Mouse (Mus musculus): ENCODE measurements at regions not wholly inside any gene's neighbourhood (a gene's known extent, or its start where the extent isn't known, plus 50 kb on each side); places are given as distances from the start of the nearest gene placed in this dataset.

- DNase-seq (ENCODE audit: low spot score in 2 of 2), result no peak
Observed at GRCm38 (mm10) chr1:35331602-35332339, 482.0 kb downstream of the Plekhb2 start.

GRCm38 (mm10) chr1:35332340-35332684 is 482.5 kb downstream of the Plekhb2 start:
- DNase-seq (ENCODE audit: low spot score in 2 of 2), result no peak

- DNase-seq (ENCODE audit: low spot score in 2 of 2), result no peak
Observed at GRCm38 (mm10) chr1:35337647-35338046, 487.9 kb downstream of the Plekhb2 start.

- DNase-seq (ENCODE audit: low spot score in 2 of 2), result no peak
Observed at GRCm38 (mm10) chr1:35338184-35338583, 488.4 kb downstream of the Plekhb2 start.

GRCm38 (mm10) chr1:35344539-35344938 is 494.8 kb downstream of the Plekhb2 start:
- no peak for DNase-seq (ENCODE audit: low spot score in 2 of 2)

DNA sequence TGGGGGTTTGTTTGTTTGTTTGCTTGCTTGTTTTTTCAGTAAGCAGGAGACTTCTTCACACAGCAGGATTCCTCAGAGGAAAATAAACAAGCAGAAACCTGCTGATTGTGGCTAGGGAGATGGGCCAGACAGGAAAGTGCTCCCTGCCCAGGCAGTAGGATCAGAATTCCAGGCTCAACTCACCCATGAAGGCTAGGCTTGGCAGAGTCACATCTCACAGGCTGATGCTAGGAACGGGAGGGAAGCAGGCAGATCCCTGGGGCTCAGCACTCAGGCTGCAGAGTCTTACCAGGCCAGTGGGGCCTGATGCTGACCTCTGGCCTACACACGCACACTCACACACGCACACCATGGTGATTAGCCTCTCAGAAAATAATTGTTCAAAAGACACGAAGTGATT is 498.5 kb downstream of the Plekhb2 start:
- no peak for DNase-seq (ENCODE audit: low spot score in 2 of 2)

DNA sequence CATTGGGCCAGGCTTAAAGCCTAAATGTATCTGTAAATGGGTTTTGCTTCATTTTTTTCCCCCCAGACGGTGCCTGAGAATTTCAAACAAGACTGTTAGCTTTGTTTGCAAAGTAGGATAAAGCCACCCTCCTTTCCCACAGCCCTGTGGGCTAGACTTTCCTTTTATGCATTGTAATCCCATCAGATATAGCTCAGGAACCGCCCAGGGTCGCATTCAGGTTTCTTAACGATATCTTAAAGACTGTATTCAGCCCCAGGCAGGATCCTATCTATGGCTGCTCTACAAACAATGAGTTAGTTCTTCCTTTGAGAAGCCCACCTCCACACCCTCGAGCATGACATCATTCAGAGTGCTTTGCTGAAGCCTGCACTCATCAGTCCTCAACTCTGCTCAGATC is 509.2 kb downstream of the Plekhb2 start:
- DNase-seq (ENCODE audit: low spot score in 2 of 2), result no peak

GRCm38 (mm10) chr1:35361465-35361864 is 511.7 kb downstream of the Plekhb2 start:
- no peak for DNase-seq (ENCODE audit: low spot score in 2 of 2)

- DNase-seq (ENCODE audit: low spot score in 2 of 2), result no peak
Observed at GRCm38 (mm10) chr1:35362836-35363235, 513.1 kb downstream of the Plekhb2 start.

- no peak for DNase-seq (ENCODE audit: low spot score in 2 of 2)
Observed at GRCm38 (mm10) chr1:35366559-35366958, 516.8 kb downstream of the Plekhb2 start.

DNA sequence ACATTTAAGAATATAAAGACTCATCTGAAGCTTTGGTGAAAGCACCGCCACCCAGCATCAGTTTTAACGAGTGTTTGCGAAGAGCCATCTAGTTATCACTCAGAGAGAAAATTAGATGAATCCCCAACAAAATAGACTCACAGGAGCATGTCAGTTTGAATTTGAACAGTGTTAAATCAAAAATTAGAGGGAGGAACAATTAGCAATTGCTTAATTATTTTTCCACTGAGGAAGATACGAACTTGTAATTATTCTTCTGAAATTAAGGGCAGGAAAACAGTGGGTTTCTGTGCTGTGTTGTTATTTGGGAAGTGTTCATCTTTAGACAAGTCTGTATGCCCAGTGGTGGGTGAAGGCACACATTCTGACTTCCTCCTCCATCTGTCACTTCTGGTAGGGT is 523.0 kb downstream of the Plekhb2 start:
- DNase-seq (ENCODE audit: low spot score in 2 of 2), result no peak

DNA sequence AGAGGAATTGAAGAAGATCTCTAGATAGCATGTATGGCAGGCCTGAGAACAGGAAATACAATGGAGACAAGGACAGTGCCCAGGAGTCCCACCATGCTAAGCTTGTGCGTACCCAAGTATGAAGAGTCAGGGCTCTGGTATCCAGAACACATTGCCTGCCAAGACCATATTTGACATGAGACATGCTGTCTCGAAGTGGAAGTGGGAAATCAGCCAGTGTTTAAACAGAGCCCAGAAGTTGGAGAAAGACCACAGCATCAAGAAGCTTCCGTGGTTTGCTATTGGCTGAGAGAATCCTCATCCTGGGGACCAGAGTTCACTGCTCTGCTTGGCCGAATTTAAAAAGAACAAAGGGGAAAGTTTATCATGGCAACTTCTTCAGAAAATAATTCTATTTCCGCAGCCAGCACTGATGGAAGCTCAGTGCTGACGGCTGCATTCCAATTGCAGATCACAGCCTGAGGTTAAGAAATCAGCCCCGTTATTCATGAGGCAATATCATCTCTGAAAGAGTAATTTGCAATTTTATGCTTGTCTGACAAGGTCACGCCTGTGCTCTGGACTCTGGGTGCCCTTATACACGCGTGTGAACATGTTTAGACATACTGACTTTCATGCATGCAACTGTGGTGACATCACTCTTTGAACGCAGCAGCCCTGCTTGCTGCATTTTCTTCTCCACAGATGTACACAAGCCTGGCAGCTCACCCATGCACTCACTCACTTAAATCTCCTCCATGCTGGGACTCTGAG is 531.0 kb downstream of the Plekhb2 start:
- DNase-seq (ENCODE audit: low spot score in 2 of 2), result no peak

DNA sequence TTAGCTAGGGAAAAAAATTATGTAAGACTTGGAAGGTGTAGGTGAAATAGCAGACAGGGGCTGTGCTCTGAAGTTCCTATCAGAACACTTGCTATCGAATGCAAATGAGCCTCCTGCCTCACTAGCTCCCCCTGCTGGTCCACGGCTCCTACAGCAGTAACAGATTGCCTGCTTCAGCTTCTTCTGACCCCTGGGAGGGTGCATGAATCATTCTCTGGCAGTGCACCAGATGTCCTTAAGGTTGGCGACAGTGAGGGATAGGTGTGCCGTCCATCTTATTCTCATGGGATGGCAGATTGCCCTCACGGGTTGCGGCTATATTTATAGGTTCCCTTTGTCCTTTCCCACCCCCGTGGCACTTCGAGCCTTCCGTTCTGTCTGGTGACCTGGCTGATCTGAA is 535.7 kb downstream of the Plekhb2 start:
- peak; percentile 81 to 84 for DNase-seq (ENCODE audit: low spot score in 2 of 2)

GRCm38 (mm10) chr1:35388181-35388580 is 538.4 kb downstream of the Plekhb2 start:
- DNase-seq (ENCODE audit: low spot score in 2 of 2), result peak; percentile 19 to 22

GRCm38 (mm10) chr1:35390371-35390770 is 540.6 kb downstream of the Plekhb2 start:
- DNase-seq (ENCODE audit: low spot score in 2 of 2), result no peak

DNA sequence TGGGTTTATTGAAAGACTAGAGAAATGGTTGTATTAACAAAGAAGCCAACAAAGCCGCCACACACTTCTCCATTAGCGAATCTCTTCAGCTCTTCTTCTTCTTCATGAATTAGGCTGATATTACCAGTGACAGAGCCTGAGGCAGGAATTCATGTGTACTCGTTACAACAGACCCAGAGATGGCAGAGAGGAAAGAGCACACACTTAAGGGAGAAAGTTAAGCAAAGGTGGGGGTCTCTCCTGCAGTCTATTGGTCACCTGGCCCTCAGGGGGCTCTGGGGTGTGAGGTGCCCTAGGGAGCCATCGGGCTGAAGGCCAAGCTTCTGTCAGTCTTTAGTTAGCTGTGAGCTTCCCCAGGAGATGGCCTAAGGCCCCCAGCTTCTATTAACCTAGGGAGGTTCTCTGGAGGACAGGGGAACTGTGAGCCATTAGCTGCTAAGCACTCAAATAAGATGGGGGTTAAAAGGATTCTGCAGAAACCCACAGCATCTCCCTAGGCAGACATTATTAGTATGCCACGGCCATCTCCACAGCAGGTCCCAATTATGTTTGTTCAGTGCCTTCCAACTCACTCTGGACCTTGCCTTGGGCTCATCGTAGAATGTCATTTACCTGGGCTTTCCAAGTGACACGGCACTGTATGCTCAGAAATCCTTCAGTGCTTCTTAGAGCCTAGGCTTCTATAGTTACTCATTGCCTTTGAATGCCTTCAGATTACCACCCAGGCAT is 541.2 kb downstream of the Plekhb2 start:
- DNase-seq (ENCODE audit: low spot score in 2 of 2), result no peak

DNA sequence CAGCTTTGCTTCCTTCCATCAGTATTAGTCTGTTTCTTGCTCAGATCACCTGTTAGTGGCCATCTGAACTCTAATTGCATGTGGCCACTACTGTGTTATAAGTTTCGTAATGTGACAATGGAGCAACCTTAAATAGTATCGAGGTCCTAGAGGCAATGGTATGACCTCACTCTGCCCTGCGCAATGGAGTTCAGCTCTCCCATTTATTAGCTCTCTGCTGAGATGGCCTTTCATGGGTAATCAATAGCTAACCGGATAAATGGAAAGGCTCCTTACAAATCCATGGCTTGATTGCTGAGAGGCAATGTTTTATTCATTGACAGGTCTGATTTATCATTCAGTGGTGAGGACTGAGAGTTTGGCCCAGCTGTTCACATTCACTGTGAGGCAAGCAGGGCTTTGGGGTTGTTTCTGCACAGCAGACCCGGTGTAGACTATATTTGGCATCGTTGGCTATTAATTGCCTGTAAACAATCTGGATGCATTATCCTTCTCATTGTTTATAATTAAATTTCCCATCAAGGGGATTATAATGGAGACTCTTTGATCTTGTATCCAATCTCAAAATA is 543.9 kb downstream of the Plekhb2 start:
- DNase-seq (ENCODE audit: low spot score in 2 of 2), result no peak

DNA sequence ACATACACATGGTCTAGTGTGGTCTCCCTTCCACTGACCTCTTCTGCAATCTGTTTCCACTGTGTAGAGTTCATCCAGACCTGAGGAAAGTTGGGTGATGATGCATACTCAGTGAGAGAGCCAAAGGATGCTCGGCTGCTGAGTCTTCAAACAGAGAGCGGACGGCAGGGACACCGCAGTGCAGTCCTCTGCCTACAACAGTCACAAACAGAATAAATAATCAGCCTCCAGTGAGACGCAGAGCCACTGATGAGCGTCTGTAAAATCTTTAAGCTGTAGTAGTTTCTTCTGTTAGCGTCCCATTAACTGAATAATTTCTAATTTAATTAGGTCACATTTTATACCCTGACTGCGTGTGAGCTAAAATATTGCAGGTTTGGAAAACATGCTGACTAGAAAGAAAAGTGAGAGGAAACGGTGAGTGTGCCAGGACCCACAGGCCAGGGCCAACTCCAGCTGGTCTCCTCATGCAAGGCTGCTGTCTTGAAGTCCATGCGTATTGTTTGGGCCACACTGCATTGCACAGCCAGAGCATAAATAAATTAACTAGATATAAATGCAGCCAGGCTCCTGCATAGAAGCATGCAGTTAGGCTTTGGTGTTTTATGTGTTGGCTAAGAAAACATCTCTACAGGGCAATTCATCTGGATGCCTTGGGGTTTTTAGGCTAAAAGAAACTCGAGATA is 551.0 kb downstream of the Plekhb2 start:
- DNase-seq (ENCODE audit: low spot score in 2 of 2), result no peak

DNA sequence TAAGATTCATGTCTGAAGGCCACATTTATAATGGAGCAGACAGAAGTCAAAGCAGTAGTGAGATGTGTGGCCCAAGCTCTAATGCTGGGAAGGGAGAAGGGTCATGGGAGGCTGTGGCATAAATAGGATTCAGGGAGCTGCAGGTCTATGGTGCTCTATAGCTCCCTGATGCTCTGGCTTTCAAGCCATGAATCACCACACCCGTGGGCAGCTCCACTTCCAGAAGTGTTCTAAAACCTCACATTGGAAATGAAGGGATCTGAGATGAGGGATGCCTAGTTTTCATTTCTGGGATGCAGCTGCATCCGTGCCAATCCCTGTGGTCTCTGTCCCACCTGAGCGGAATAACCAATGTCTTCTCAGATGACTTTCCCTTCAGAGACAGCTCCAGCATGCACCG is 553.2 kb downstream of the Plekhb2 start:
- DNase-seq (ENCODE audit: low spot score in 2 of 2), result no peak

- no peak for DNase-seq (ENCODE audit: low spot score in 2 of 2)
Observed at GRCm38 (mm10) chr1:35405418-35405817, 555.6 kb downstream of the Plekhb2 start.

DNA sequence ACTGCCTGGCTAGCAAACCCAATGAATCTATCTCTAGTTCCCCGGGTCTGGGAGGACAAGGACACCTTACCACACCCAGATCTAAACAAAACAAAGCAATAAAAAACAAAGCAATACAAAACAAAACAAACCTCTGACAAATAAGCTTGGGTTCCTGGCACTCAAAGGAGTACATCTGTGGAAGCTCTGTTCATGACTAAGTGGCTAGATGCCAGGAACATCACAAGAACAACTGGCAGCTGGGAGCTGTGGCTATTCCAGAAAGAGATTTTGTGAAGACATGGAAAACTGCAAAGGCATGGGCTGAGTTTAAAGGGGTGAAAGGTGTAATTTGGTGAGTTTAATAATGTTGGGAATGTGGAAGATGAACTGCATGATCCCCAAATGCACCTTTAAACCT is 565.9 kb downstream of the Plekhb2 start:
- DNase-seq (ENCODE audit: low spot score in 2 of 2), result no peak
